Mouse (Mus musculus) ES-E14 (cell line): ENCODE measurements around the gene Ulk4. TPM values are rescaled to one million over a fixed set of nuclear protein-coding genes. Genes with fewer than 3 reads are reported as not detected.

Source experiments
- DNase-seq: peaks from one replicate; pipeline ENCODE4 v3.0.0-alpha.2; 2013; ENCODE audit warnings: low read depth, low spot score
- H3K27ac ChIP-seq: 2 replicates; pipeline ENCODE4 v1.5.1; 2012; ENCODE audit warnings: low read depth, mild to moderate bottlenecking, low read length, moderate library complexity, mixed read lengths; ENCODE audit not compliant: poor library complexity, insufficient read depth, severe bottlenecking
- H3K36me3 ChIP-seq: 2 replicates; pipeline ENCODE4 v1.6.1; 2012; ENCODE audit warnings: mild to moderate bottlenecking, low read length, moderate library complexity, mixed read lengths; ENCODE audit not compliant: control insufficient read depth, poor library complexity, insufficient read depth, severe bottlenecking
- H3K4me1 ChIP-seq, 2 experiments: fragments of 150-350 bp in 1 of 2; sonication (generic) in 1 of 2; 2 replicates each; pipeline ENCODE4 v1.6.1; 2012; ENCODE audit warnings: low read length in 2 of 2, mild to moderate bottlenecking in 1 of 2, mixed read lengths in 1 of 2; ENCODE audit not compliant: control insufficient read depth in 2 of 2, insufficient read depth in 2 of 2, poor library complexity in 1 of 2
- H3K4me3 ChIP-seq, 2 experiments: fragments of 150-350 bp in 1 of 2; sonication (generic) in 1 of 2; 2 replicates each; pipeline ENCODE4 v1.5.1; 2012; ENCODE audit warnings: low read length in 2 of 2, low read depth in 1 of 2, mild to moderate bottlenecking in 1 of 2, mixed read lengths in 1 of 2; ENCODE audit not compliant: insufficient read depth in 1 of 2, poor library complexity in 1 of 2, severe bottlenecking in 1 of 2
- H3K9ac ChIP-seq: 2 replicates; pipeline ENCODE4 v1.6.1; 2012; ENCODE audit warnings: low read depth, mild to moderate bottlenecking, low read length, mixed read lengths; ENCODE audit not compliant: poor library complexity, insufficient read depth, severe bottlenecking
- H3K9me3 ChIP-seq: fragments of 150-350 bp; sonication (generic); 2 replicates; pipeline ENCODE4 v1.6.1; 2012; ENCODE audit warnings: low read depth, mild to moderate bottlenecking, low read length; ENCODE audit not compliant: control insufficient read depth, insufficient read depth
- CHD2 ChIP-seq: IDR thresholded peaks from 2 replicates; pipeline ENCODE4 v1.6.1; 2014; ENCODE audit warnings: mild to moderate bottlenecking, low read depth, low read length, inconsistent platforms
- HCFC1 ChIP-seq: IDR thresholded peaks from 2 replicates; pipeline ENCODE4 v1.6.1; 2012; ENCODE audit warnings: low read length, inconsistent platforms, borderline replicate concordance; ENCODE audit not compliant: insufficient read depth
- MAFK ChIP-seq: IDR thresholded peaks from 2 replicates; pipeline ENCODE4 v1.6.1; 2014; ENCODE audit warnings: mild to moderate bottlenecking, low read depth, low read length, inconsistent platforms; ENCODE audit not compliant: insufficient read depth
- ZC3H11A ChIP-seq: IDR thresholded peaks from 2 replicates; pipeline ENCODE4 v1.6.1; 2012; ENCODE audit warnings: low read depth, mild to moderate bottlenecking, inconsistent platforms, low read length, borderline replicate concordance
- ZNF384 ChIP-seq: IDR thresholded peaks from 2 replicates; pipeline ENCODE4 v1.6.1; 2012; ENCODE audit warnings: low read depth, low read length, inconsistent platforms
- in situ Hi-C, 2 experiments: fragments of 600-800 bp; cut with MboI; formaldehyde crosslinking; loops; one replicate each; pipeline ENCODE4 v1.15.1; 2025; ENCODE audit warnings: low sequenced_read_pairs in 2 of 2, inconsistent platforms in 1 of 2; ENCODE audit not compliant: unreplicated experiment in 2 of 2
- total RNA-seq: library from RNA; depleted of rRNA; stranded (reverse); fragments of 300-350 nt; gene quantifications from 2 replicates; pipeline ENCODE4 v1.2.3, GENCODE M21; 2012

Gene Ulk4
- total RNA-seq, 1 experiment, result 31.5 TPM

DNA sequence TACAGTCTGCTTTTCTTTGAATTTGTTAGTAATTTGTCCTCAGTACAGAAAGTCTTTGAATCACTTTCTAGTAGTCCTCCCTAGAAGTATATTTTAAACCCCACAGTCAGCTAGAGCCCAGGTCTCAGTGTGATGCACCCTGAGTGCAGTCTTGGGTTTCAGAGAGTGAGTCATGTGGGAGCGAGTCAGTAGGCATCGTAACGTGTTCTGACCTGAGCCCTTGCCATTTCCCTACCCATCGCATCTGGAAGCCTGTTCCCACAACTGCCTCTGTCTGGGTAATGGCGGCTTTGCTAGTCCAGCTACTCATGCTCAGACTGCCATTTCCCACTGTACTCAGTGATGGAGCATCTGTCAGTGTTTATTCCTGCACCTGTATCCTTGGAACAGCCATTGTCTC, 318.9 kb downstream of the Ulk4 start:
- no peak for TF ChIP-seq CHD2
- TF ChIP-seq HCFC1, result no peak
- no peak for TF ChIP-seq MAFK
- no peak for TF ChIP-seq ZNF384
- no peak for TF ChIP-seq ZC3H11A
- Histone ChIP-seq H3K4me3 (no peak overlapping the region), H3K9me3 (no peaks in the 10 kb centered on the region), H3K4me1 (peaks cover 2 to 10% of the 10 kb centered on the region in 2 experiments), H3K9ac (no peak overlapping the region), H3K27ac (no peak overlapping the region), H3K36me3 (peaks cover 78% of the 10 kb centered on the region)
- no peak for DNase-seq
- in situ Hi-C loops, result no loop called here

DNA sequence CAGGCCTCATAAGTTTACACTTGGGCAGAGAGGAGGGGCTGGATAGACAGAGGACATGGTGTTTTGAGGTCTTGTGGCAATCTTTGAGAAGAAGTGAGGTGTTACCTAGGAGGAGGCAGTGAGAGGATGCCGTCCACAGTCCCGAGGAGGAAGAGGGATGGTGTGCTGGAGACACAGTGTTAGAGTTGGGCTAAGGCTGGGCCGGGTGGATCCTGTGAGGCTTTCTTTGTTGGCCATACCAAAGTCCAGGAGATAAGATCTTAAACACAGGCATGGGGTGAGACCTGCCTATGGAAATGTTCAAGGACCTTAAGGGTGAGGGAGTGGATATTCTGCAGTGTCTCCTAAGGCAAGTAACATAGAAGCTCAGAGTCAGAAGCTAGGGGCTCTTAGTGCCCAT, 325.1 kb downstream of the Ulk4 start:
- no peak overlapping the region for H3K27ac ChIP-seq
- no peaks in the 10 kb centered on the region for H3K9me3 ChIP-seq
- TF ChIP-seq HCFC1 (no peak), MAFK (no peak), ZC3H11A (no peak)
- DNase-seq, result no peak
- H3K36me3 ChIP-seq, result peaks cover 66% of the 10 kb centered on the region
- in situ Hi-C loops, result no loop called here
- no peak overlapping the region for H3K9ac ChIP-seq
- H3K4me3 ChIP-seq, result no peak overlapping the region
- H3K4me1 ChIP-seq, result peaks cover 0 to under 1% of the 10 kb centered on the region in 2 experiments; a peak in 1 of 4 replicates

DNA sequence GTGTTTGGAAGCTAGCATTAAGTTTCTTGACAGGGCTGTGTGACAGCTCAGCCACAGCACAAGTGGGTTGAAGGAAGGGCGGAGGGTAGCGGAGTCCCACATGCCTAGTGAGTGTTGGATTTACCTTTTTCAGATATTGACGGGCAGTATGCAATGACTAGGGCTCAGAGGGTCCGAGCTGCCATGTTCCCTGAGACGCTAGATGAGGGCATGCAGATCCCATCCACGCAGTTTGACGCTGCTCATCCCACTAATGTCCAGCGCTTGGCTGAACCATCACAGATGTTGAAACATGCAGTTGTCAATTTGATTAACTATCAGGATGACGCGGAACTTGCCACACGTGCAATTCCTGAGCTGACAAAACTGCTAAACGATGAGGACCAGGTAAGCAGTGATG, 326.2 kb downstream of the Ulk4 start:
- Histone ChIP-seq H3K9ac (no peak overlapping the region), H3K36me3 (peaks cover 59% of the 10 kb centered on the region), H3K4me3 (no peak overlapping the region), H3K27ac (no peak overlapping the region), H3K9me3 (no peaks in the 10 kb centered on the region), H3K4me1 (peaks cover 0 to 3% of the 10 kb centered on the region in 2 experiments; a peak in 3 of 4 replicates)
- DNase-seq, result no peak
- TF ChIP-seq MAFK (no peak), HCFC1 (no peak), ZC3H11A (no peak), CHD2 (no peak), ZNF384 (no peak)
- in situ Hi-C loops, result no loop called here

DNA sequence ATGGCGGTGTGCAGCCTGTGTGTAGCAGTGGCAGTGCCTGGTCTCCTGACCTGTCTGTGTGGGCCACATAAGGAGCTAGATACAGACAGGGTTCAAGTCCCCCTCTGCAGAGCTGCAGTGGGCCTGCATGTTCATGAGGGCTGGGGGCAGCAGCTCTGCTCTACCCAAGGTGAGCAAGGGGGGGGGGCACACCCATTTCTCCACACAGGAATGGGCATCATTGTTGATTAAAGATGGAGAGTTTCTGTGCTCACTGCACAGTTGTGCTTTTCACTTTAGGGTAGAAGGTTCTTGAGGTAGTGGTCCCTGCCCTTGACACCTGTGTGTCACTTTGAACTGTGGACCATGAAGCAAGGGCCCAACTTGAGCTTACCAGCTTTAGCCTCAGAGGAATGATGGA, 328.2 kb downstream of the Ulk4 start:
- Histone ChIP-seq H3K4me3 (no peak overlapping the region), H3K9me3 (no peaks in the 10 kb centered on the region), H3K27ac (no peak overlapping the region), H3K4me1 (peaks cover 0 to 6% of the 10 kb centered on the region in 2 experiments), H3K36me3 (peaks cover 41% of the 10 kb centered on the region), H3K9ac (no peak overlapping the region)
- DNase-seq, result no peak
- in situ Hi-C loops, result no loop called here
- TF ChIP-seq ZC3H11A (no peak), CHD2 (no peak), MAFK (no peak), ZNF384 (no peak), HCFC1 (no peak)

DNA sequence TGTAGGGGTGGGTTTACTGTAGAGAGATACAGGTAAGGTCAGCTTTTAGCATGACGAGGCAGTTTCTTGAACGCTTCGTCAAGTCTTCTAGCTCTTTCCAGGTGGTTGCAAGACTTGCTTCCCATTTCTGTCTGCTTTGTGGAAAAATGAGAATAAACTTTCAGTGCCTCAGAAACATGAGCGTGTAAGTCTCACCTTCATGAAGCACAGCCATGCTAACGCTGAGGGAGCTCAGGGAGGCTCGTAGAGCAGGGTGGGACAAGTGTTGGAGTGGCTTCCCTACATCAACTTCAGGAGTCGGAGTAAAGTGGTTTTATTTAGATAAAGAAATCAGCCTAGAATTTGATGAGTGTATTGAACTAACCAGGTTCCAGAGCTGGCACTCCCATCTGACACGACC, 330.9 kb downstream of the Ulk4 start:
- no peaks in the 10 kb centered on the region for H3K9me3 ChIP-seq
- DNase-seq, result no peak
- no peak overlapping the region for H3K4me3 ChIP-seq
- peaks cover 23% of the 10 kb centered on the region for H3K36me3 ChIP-seq
- TF ChIP-seq ZNF384 (no peak), HCFC1 (no peak), CHD2 (no peak), MAFK (0 out of 2 replicates have a peak, but pooled peaks have one; percentile 35)
- no peak overlapping the region for H3K27ac ChIP-seq
- in situ Hi-C loops, result no loop called here
- H3K9ac ChIP-seq, result no peak overlapping the region
- H3K4me1 ChIP-seq, result peaks cover 0 to 10% of the 10 kb centered on the region in 2 experiments
